Mouse (Mus musculus) testis, adult 2 months (tissue): Measurements from ENCODE around the gene Gm5105.

Source experiments
- CTCF ChIP-seq: fragments of 200-500 bp; IDR thresholded peaks from 2 replicates; pipeline ENCODE4 v1.5.1; 2012; ENCODE audit warnings: low read depth, mild to moderate bottlenecking, inconsistent platforms, low read length, moderate library complexity; ENCODE audit not compliant: control insufficient read depth, insufficient read depth, insufficient replicate concordance
- POLR2A ChIP-seq: fragments of 200-500 bp; IDR thresholded peaks from 2 replicates; pipeline ENCODE4 v1.6.1; 2012; ENCODE audit warnings: low read depth, mild to moderate bottlenecking, inconsistent platforms, low read length, moderate library complexity; ENCODE audit not compliant: control insufficient read depth

- TF ChIP-seq POLR2A, result no peak
- no peak for TF ChIP-seq CTCF
Measured at GRCm38 (mm10) chr3:138026286-138026685, 40.9 kb downstream of the Gm5105 start.
